Mouse (Mus musculus): Measurements from ENCODE around the gene Map4k2. TPM values are rescaled to one million over a fixed set of nuclear protein-coding genes. Genes with fewer than 3 reads are reported as not detected.

Map4k2 gene
- total RNA-seq, 2 experiments from 2014 or later: 94.9 to 108 TPM

DNA sequence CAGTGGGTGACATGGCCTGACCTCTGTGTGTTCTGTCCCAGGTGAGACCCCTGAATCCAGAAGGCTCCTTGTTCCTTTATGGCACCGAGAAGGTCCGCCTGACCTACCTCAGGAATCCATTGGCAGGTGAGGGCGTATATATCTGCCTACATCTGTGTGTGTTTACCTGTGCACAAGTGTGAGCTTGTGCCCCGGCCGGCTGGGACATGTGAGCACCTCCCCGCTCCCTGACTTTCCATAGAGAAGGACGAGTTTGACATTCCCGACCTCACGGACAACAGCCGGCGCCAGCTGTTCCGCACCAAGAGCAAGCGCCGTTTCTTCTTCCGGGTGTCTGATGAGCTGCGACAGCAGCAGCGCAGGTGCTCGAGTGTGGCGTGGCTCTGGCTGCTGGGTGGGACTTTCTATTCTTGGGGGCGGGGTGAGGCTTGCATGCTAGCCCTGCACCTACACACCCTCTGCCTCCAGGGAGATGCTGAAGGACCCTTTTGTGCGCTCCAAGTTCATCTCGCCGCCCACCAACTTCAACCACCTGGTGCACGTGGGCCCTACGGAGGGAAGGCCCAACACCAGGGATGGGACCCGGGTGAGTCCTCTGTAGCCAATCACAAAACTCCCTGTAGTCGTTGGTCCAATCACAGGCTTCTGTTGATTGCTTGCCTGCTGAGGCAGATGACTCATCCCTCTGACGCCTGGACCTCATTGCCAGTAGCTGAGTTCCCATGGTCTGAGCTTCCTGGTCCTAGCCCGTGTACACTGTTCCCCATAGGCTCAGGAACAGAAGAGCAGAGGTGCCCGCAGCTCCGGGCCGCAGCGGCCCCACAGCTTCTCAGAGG, 18.9 kb upstream of the Map4k2 start:
- H3K4me3 ChIP-seq: no peak overlapping the region
- H3K27ac ChIP-seq: no peak overlapping the region
- no peak for DNase-seq (ENCODE audit: extremely low spot score in 1 of 2, low spot score in 2 of 2)
- no peak for TF ChIP-seq CTCF (IDR thresholded peaks at IDR 0.05)
- intact Hi-C loops (cut with DNase I): no loop called here

GRCm38 (mm10) chr19:6324751-6325150, 16.2 kb upstream of the Map4k2 start:
- no peak overlapping the region for H3K27ac ChIP-seq
- no peak for TF ChIP-seq CTCF (IDR thresholded peaks at IDR 0.05)
- H3K4me3 ChIP-seq: no peak overlapping the region
- no peak for DNase-seq (ENCODE audit: extremely low spot score in 1 of 2, low spot score in 2 of 2)
- intact Hi-C loops (cut with DNase I): no loop called here

GRCm38 (mm10) chr19:6331178-6331577, 9.8 kb upstream of the Map4k2 start:
- intact Hi-C loops (cut with DNase I): loop anchor here (2.0 to 10.0 kb wide), 3 partner anchors 62 to 246 kb away; partner anchors contain the start of genes Arl2, Batf2, Cdca5 and Gm28374
- no peak for DNase-seq (ENCODE audit: extremely low spot score in 1 of 2, low spot score in 2 of 2)
- no peak for TF ChIP-seq CTCF (IDR thresholded peaks at IDR 0.05)
- no peak overlapping the region for H3K4me3 ChIP-seq
- H3K27ac ChIP-seq: no peak overlapping the region

- TF ChIP-seq CTCF (IDR thresholded peaks at IDR 0.05): peak; percentile 94
- peak in 1 of 2 experiments; percentile 52 for DNase-seq (ENCODE audit: extremely low spot score in 1 of 2, low spot score in 2 of 2)
- intact Hi-C loops (cut with DNase I): loop anchor here (2.0 to 10.0 kb wide), 3 partner anchors 63 to 247 kb away; partner anchors contain the start of genes Arl2, Batf2, Cdca5 and Gm28374
- Histone ChIP-seq H3K4me3 (no peak overlapping the region), H3K27ac (no peak overlapping the region)
Observed at GRCm38 (mm10) chr19:6331719-6332516, 9.0 kb upstream of the Map4k2 start.

DNA sequence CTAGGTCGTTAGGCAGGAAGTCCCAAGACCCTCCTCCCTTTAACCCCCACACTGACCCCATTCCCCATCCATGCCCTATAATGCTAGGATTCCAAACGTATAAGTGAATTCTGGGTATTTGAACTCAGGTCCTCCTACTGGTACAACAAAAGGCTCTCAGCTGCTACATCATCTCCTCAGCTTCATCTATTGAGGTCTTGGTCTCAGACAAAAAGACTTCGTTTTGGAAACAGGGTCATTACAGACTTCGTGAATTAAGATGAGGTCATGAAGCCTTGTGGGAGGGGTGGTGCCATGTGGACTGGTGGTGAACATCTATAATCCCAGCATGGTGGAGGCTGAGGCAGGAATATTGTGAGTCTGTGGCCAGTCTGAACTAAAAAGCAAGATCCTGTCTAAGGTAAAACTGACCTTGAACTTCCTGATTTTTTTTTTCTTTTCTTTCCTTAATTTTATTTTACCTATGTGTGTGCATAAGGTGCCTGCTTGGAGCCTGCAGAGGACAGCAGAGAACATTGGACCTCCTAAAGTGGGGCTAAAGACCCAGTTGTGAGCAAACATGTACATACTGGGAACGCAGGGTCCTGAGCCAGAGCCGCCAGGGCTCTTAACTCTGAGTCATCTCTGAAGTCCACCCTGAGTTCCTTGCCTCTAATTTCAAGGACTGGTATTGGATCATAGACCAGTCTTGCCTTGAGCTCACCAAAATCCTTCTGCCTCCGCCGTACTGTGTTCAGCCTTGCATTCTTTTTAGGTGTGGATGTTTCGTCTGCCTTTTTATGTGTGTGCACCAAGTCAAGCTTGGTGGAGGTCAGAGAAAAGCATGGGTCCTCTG, 7.0 kb upstream of the Map4k2 start:
- Histone ChIP-seq H3K4me3 (peak overlapping the region; percentile 18; the same call in 1 of the 2 replicates), H3K27ac (peak overlapping the region; percentile 70)

GRCm38 (mm10) chr19:6334673-6335457, 6.1 kb upstream of the Map4k2 start, which contains the start of gene Men1:
Gene Men1, plus strand, starts transcription at chr19:6334979.
- peak; percentile 55 for TF ChIP-seq CTCF (IDR thresholded peaks at IDR 0.05)
- Histone ChIP-seq H3K4me3 (peak within 1 kb of the TSS; percentile 68), H3K27ac (peak within 1 kb of the TSS; percentile 96)
- intact Hi-C loops (cut with DNase I): loop anchor here (5.0 to 10.0 kb wide), 2 partner anchors 193 to 250 kb away; partner anchors contain the start of genes Arl2, Batf2, Cdca5 and Gm28374
- peak; percentile 95 for DNase-seq (ENCODE audit: extremely low spot score in 1 of 2, low spot score in 2 of 2)

More for the DNA sequence above, 7.0 kb upstream of the Map4k2 start:
- no peak for TF ChIP-seq CTCF (IDR thresholded peaks at IDR 0.05)
- DNase-seq (ENCODE audit: extremely low spot score in 1 of 2, low spot score in 2 of 2): no peak
- intact Hi-C loops (cut with DNase I): loop anchor here (5.0 to 10.0 kb wide), 2 partner anchors 192 to 249 kb away; partner anchors contain the start of genes Arl2, Batf2, Cdca5 and Gm28374

GRCm38 (mm10) chr19:6335458-6335827, 5.5 kb upstream of the Map4k2 start:
- intact Hi-C loops (cut with DNase I): loop anchor here (10.0 kb wide), 1 partner anchor 251 kb away; the partner anchor contains the start of genes Cdca5, Gm28374, Tmem262 and Zfpl1
- H3K27ac ChIP-seq: peak overlapping the region; percentile 96
- DNase-seq (ENCODE audit: extremely low spot score in 1 of 2, low spot score in 2 of 2): no peak
- no peak for TF ChIP-seq CTCF (IDR thresholded peaks at IDR 0.05)
- H3K4me3 ChIP-seq: peak overlapping the region; percentile 68

- TF ChIP-seq CTCF (IDR thresholded peaks at IDR 0.05): no peak
- Histone ChIP-seq H3K4me3 (peak overlapping the region; percentile 68; the same call in 1 of the 2 replicates), H3K27ac (no peak overlapping the region)
- DNase-seq (ENCODE audit: extremely low spot score in 1 of 2, low spot score in 2 of 2): no peak
- intact Hi-C loops (cut with DNase I): loop anchor here (10.0 kb wide), 1 partner anchor 252 kb away; the partner anchor contains the start of genes Cdca5, Gm28374, Tmem262 and Zfpl1
Observed at GRCm38 (mm10) chr19:6336920-6337319, 4.0 kb upstream of the Map4k2 start.

DNA sequence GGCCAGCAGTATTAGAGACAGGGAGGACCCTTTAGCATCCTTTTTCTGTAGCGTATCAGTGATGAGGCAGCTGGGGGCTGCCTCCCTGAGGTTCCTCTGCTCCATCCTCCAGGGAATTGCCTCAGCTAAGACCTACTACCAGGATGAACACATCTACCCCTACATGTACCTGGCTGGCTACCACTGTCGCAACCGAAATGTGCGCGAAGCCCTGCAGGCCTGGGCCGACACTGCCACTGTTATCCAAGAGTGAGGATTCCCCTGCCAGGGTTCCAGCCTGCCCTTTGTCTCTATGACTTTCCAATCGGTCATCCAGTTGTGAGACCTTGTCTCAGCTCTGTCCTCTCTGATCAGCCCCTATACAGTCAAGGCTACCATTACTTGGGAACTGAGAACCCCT, 2.8 kb upstream of the Map4k2 start:
- intact Hi-C loops (cut with DNase I): loop anchor here (10.0 kb wide), 1 partner anchor 253 kb away; the partner anchor contains the start of genes Cdca5, Gm28374, Tmem262 and Zfpl1

GRCm38 (mm10) chr19:6338716-6339115, 2.2 kb upstream of the Map4k2 start:
- intact Hi-C loops (cut with DNase I): loop anchor here (10.0 kb wide), 1 partner anchor 254 kb away; the partner anchor contains the start of genes Cdca5, Gm28374, Tmem262 and Zfpl1
- H3K27ac ChIP-seq: no peak overlapping the region

More for the DNA sequence above, 2.8 kb upstream of the Map4k2 start:
- no peak for DNase-seq (ENCODE audit: extremely low spot score in 1 of 2, low spot score in 2 of 2)
- Histone ChIP-seq H3K27ac (no peak overlapping the region), H3K4me3 (no peak overlapping the region)
- TF ChIP-seq CTCF (IDR thresholded peaks at IDR 0.05): no peak

More at GRCm38 (mm10) chr19:6338716-6339115, 2.2 kb upstream of the Map4k2 start:
- DNase-seq (ENCODE audit: extremely low spot score in 1 of 2, low spot score in 2 of 2): no peak
- no peak for TF ChIP-seq CTCF (IDR thresholded peaks at IDR 0.05)
- H3K4me3 ChIP-seq: no peak overlapping the region
